Mouse (Mus musculus): Measurements from ENCODE around the gene Alcam.

GRCm38 (mm10) chr16:52378811-52379597 is 74.9 kb downstream of the Alcam start:
- TF ChIP-seq CTCF (IDR thresholded peaks at IDR 0.05; ENCODE audit: borderline replicate concordance, extremely low read depth, insufficient read depth, insufficient read length) (no peak), POLR2A (IDR thresholded peaks at IDR 0.05; ENCODE audit: borderline replicate concordance, extremely low read depth, insufficient read depth, insufficient read length, poor library complexity, severe bottlenecking) (no peak)
